Mouse (Mus musculus): ENCODE results near the gene Afg1l.

Afg1l gene

DNA sequence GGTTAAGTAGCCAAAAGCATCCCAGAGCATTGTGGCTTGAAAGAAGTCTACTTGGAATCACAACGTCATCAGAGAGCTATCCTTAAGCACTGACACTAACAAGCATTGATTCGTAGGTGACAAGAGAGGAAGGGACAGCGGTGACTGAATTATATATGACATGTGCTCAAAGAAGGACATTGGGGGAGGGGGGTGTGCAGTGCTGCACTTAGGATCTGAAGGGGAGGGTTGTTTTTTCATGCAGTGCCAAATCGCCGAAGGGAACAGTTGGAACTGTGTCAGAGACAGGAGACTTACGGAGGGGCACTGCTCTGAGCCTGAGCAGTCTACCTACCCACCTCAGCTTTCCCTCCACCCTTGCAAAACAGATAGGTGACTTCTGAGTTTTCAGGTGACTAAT is 94.7 kb downstream of the Afg1l start:
- no peak for DNase-seq (ENCODE audit: low spot score in 2 of 2)

DNA sequence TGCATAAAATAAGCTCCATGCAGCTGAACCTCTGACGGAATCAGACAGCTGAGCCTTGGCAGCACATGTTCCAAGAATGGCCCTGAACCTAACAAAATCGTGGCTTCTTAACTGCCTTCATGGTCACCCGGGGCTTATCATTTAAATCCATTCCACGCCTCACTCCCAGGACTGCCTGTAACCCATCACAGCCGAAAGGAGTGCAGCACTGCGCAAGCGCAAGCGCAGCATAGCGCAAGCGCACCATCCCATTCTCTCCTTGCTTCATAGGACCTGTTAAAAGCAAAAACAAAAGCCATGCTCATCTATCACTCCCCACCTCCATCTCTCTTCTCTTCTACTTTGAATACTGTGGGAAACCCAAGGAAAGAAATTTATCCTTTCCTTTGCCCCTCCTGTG is 114.1 kb downstream of the Afg1l start:
- DNase-seq (ENCODE audit: low spot score in 2 of 2), result no peak

DNA sequence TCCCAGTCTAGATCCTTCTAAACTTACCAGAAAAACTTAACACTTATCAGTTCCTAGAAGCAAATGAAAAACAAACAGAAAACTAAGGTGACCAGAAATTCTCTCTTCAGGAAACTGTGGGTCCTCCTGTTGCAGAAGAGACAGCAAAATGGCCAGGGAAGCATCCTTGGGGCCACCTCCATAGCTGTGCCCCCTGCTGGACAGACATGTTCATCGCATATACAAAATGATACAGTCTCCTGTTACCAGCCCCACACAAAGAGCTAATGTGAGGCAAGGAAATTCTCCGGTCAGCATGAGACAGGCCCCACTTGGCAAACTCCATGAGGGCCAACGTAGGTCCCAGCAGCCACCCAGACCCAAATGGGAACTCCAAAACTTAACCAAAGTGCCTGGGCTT is 122.4 kb downstream of the Afg1l start:
- DNase-seq (ENCODE audit: low spot score in 2 of 2), result no peak

DNA sequence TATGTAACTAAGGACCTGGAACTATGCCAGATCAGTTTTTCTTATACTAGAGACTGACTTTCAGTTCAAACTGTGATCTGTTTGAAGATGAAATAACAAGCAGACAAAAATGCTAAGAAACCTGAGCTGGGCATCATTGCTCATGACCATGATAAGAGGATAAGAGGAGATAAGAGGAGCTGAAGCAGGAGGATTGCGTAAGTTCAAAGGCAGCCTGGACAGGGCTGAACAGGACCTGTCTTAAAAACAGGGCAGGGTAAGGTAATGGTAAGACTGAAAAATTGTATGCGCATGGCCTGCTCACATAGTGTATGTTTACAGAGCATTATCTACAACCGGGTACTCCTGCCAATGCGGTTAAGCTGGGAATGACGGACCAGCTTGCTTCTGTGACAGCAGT is 130.4 kb downstream of the Afg1l start:
- no peak for DNase-seq (ENCODE audit: low spot score in 2 of 2)

DNA sequence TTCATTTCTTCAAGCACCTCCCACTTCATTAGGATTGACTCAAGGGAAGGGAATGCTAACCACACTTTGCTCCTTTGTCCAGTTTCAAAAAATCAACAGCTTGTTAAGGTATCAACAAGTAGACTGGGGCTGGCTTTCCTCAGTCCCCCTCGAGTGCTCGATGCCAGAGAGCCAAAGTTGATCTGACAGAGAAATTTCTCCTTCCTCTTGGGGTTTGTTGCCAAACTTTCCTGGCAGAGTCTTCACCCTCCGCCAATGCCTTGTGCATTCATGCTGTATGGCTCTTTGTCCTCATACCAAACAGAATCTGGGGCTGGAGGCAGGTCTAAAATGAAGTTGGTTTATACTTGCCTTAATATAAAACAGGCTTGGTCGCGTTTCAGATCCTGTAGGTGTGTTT is 131.2 kb downstream of the Afg1l start:
- DNase-seq (ENCODE audit: low spot score in 2 of 2), result no peak

DNA sequence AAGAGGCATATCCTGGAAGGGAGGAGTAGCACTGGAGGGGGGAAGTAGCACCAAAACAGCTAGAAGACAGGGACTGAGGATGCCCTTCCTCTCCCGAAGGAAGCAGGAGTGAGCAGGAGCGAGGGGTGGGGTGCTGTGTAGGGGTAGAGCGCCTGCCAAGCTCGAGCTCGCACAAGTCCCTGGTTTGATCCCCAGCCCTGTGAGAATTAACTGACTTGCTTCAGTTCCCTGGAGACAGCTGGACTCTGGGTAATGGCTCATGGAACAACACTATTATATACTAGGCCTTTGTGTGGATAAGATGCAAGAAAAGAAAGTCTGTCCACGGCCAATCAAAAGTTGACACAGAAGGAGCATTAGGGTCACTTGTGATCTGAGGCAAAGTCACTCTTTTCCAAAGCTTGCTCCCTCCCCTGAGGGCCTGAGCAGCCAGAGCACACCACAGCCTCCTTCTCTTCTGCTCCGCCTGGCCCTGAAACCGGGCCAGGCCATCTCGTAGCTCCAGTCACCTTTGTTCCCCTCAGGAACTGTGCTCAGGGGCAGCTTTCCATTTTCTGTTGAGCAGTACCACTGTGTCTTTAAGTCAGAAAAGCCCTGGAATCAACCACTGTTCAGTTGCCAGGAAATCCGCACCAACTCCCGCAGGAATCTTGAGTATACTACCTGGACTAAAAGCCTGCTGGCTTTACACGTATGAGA is 132.0 kb downstream of the Afg1l start:
- DNase-seq (ENCODE audit: low spot score in 2 of 2), result no peak

DNA sequence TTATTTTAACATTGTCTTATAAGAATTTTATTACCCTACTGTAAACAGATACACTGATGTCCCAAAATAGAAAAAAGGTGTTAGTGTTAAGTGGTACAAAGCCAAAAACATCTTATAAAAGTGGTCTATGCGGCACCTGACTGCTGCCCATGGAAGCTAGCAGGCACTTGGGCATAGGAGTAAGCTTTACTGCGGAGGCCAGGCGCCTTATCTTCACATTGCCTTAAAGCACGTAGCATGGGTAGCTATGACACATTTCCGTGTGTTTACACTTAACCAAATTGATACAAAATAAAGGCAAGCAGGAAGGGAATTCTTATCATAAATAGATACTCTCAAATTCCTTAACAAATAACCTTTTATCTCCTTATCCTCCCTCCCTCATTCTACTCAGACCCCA is 135.7 kb downstream of the Afg1l start:
- DNase-seq (ENCODE audit: low spot score in 2 of 2), result no peak

DNA sequence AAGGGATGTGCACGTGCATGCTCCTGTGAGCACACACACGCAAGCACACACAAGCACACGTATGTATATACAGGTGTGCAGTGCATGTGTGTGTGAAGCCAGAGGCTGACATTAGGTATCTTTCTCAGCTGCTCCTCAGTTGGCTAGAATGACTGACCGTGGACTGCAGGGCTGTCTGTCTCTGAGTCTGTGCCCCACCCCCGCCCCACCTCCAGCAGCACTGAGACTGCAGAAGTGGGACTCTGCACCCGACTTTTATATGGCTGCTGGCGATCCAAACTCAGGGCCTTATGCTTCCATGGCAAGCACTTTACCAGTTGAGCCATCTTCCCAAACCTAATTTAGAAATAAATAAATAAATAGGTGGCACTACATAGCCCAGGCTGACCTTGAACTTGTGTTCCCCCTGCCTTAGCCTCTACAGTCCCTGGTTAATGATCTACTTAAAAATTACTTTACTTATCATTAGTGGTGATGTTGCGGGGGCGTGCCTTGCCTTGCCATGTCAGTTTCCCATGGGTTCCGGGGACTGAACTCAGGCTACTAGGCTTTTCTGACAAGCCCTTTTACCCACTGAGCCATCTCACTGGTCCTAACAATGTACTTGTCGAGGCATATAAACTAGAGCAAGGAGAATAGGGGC is 136.4 kb downstream of the Afg1l start:
- no peak for DNase-seq (ENCODE audit: low spot score in 2 of 2)

DNA sequence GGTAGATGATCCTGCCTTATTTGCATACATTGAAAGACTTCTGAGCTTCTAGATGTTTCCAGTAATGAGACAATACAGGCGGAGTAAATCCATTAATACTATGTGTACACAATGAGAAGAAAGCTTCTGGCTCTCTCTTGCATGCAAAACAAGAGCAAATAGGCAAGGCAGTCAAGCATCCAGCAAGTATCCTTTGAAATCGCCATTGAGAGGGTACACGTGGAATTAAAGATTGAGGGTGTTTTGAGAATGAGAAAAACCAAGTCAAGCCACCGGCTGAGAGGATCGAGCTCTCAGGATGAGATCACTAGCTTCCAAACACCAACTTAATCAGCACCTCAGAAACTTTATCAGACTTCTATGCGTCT is 138.0 kb downstream of the Afg1l start:
- no peak for DNase-seq (ENCODE audit: low spot score in 2 of 2)

DNA sequence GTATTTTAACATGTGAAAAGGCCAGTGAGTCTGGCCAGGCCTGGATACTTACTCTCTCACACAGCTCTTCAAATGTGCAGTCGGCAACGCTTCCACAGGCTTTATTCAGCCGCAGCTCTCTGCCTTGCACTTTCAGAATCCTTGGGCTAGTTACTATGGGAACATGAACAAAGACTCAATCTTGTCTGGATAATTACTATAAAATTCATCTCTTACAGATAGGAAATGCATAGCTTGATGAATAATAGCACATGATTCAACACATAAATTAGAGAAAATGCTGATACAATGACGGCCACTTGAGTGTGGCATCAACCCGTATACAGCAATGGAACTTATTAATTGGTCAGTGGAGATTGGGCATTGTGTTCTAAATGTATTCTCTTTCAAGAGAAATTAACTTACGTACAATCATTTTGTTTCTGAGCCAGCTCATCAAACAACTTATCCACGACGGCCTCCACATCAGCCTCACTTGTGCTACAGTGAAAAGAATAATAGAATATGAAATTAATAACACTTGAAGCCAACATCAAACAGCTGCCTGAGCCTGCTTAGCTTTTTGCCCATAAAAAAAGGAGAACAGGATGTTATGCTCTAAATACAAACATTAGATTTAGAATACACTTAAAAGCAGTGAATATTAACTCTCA is 138.5 kb downstream of the Afg1l start:
- DNase-seq (ENCODE audit: low spot score in 2 of 2), result no peak

DNA sequence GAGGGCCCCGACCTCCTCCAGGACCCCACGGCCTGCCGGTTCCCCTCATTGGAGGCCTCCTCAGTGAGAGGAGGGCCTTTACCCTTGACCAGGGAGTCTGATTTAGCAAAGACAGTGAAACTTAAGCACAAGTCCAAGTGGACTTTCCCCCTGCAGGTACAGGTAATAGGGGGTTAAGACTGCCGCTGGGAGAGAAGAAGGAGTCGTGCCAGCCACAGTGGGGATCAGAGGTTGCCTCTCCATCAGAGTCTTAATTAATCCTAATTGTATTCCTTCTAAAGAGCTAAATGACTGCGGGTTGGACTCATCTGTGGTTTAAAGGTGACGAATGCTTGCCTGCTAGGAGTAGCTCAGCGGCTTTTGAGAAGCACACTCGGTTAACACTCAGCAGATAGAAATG is 139.9 kb downstream of the Afg1l start:
- no peak for DNase-seq (ENCODE audit: low spot score in 2 of 2)

DNA sequence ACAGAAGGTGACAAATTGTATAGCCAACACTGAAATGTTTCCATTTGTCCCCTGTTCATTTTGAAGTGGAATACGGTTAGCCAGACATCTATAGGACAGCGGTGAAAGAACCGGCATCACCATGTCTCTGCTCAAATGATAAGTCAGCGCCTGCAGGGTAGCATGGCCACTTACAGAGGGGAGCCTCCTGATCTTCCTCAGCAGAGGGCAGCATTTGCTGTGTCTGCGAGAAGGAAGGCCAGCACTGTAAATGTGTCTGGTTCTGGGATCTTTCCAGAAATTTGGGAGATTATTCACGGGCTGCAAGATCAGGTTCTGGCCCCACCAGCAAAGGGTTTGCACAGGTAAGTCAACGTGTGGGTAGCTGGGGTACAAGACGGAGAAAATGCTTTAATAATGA is 150.8 kb downstream of the Afg1l start:
- DNase-seq (ENCODE audit: low spot score in 2 of 2), result no peak

DNA sequence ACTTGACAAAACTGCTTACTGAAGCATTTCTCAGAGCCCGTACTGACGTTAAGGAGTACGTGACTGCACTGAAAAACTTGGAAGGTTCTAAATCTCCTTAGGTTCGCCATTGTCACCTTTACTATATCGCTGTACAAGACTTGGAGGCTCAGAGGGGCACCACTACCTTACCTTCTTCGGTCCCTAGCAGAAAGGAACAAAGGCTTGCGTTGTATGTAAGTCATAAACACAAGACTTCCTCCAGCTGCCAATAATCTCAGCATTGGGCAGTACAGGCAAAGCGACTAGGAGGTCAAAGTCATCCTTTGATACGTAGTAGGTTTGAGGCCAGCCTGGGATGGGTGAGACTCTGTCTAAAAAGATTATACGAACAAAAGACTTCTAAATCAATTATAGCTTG is 153.1 kb downstream of the Afg1l start:
- DNase-seq (ENCODE audit: low spot score in 2 of 2), result no peak

DNA sequence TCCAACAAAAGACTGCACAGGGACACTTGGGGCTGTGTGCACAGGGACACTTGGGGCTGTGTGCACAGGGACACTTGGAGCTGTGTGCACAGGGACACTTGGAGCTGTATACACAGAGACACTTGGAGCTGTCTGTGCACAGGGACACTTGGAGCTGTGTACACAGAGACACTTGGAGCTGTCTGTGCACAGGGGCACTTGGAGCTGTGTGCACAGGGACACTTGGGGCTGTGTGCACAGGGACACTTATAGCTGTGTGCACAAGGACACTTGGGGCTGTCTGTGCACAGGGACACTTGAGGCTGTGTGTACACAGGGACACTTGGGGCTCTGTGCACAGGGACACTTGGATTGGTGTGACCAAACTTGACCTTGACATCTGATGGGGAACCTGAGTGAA is 154.4 kb downstream of the Afg1l start:
- no peak for DNase-seq (ENCODE audit: low spot score in 2 of 2)

DNA sequence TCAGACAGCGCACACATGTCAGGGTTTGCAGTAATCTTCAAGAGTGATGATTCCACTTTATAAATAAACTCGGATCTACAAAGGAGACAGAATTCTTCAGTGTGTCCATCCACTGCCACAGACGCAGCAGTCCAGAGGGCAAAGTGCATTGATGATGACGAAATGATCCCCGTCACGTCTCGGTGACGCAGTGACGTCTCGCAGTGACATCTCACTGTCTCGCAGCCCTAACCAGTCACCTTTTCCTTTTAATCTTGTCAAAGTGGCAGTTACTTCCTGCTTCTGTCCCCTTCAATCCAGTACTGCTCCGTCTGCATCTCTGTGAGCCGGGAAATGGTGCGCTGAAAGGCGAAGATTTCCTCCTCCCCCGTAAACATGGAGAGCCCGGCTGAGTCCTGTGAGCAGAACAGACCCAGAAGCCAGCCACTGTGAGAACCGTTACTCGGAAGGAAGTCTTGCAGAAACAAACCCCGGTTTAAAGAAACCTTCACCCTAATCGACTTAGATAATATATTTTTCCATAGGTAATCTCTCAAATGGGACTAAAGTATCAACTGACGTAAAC is 165.1 kb downstream of the Afg1l start:
- no peak for DNase-seq (ENCODE audit: low spot score in 2 of 2)

DNA sequence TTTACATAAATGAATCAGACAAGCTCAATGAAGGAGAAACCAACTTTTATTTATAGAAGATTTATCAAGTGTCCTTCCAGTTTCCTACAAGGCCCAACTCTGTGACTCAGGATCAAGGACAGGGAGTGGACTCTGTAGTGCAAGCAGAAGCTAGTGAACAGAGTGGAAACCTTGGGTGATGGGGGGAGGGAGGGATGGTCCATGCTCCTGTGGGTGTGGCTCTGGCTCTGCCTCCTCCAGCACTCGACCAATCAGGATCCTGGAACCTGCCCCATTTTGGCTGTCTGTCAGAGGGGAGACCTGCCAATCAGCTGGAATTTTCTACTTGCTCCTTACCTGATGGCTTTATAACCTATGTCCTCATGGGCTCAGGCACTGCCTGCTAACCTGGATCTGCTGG is 165.8 kb downstream of the Afg1l start:
- no peak for DNase-seq (ENCODE audit: low spot score in 2 of 2)

DNA sequence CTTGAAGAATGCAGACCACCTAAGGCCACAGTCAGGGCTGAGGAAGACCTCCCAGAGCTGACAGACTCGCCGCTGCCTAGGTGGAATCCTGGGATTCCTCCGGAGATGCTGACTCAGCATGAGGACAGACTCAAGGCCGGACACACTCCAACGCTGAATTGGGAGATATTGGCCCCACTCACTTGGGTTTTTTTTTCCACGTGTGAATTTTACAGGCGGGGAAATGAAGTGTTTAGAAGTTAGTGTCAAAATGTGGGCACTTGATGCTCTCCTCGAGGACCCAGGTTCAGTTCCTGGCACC is 169.7 kb downstream of the Afg1l start:
- no peak for DNase-seq (ENCODE audit: low spot score in 2 of 2)

DNA sequence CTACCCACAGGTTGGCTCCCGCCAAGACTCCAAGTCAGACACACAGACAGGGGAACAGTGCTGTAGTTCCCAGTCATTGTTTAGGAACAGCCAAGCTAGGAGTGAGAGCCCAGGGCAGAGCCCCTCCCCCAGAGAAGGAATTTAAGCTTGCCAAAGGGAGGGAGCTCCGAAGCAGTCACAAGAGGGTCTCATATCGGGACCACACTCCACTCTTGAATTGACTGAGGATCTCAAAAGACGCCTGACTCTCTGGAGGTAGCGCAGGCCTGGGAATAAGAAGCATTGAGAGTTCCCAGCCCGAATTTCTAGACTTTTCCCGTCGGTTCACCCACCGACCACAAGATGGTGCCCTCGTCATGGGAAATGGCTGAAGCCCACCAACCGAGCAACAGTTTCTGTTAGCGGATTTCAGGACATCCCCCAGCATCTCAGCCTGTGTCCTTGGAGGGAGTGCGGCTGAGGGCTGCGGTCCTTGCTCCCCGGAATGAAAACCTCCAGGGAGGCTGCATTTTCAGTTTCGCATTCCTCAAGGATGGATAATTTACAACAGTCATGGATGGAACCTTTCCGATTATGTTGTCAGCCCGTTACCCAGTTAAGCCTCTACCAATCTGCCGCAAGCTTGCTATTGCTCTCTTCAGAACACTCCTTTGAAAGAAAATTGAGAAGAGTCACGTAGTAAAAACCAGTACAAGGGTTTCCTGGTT is 170.2 kb downstream of the Afg1l start:
- peak in 1 of 2 experiments; percentile 39 for DNase-seq (ENCODE audit: low spot score in 2 of 2)

DNA sequence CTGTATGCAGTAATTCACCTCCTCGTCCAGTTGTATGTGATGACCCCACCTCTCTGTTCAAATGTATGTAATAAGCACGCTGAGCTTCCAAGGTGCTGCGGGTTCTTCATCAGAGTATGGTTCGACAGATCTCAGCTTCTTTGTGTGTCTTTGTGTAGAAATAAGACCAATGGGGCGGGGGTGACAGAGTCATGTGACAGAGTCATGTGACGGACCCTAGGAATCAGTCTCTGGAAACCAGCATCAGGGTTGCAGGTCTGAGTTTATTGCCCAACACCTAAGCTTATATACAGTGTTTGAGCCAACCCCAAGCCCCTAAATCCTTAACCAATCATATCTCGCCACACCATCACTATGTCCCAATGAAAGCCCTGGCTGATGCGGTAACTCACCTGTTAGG is 171.9 kb downstream of the Afg1l start:
- DNase-seq (ENCODE audit: low spot score in 2 of 2), result no peak

DNA sequence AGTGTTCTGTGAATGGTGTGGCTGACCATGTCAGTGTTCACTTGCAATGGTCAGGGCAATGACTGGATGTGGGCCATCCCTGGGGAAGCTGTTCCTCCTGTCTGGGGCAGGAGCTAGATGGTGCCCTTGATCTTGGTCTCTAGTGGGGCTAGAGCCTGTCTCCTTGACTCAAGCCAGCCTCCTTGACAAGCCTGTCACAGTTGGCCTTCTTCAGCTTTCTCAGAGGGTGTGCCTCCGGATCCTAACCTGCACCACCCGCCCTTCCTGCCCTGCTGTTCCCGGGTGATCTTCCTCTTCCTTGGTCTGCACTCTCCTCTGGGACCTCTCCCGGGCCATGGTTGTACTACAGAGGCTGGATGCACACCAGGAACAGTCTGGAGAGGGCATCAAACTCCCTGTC is 177.6 kb downstream of the Afg1l start:
- DNase-seq (ENCODE audit: low spot score in 2 of 2), result no peak

DNA sequence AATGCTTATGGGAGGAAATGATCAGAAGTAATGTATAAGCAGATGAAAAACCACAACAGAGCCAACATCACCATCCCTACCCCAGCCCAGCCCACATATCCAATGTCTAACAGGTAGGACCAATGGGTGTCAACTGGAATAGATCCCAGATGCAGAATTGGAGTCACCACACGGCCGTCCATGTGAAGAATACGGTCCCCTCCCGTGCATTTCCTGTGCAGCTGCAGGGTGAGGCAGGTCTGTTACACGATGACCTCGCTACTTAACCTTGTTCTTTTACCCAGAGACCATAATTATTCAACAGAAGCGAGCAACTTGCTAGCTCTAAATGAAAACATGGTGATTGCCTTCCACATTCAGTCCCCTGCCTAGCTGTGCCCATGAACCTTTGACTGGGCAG is 178.4 kb downstream of the Afg1l start:
- no peak for DNase-seq (ENCODE audit: low spot score in 2 of 2)

DNA sequence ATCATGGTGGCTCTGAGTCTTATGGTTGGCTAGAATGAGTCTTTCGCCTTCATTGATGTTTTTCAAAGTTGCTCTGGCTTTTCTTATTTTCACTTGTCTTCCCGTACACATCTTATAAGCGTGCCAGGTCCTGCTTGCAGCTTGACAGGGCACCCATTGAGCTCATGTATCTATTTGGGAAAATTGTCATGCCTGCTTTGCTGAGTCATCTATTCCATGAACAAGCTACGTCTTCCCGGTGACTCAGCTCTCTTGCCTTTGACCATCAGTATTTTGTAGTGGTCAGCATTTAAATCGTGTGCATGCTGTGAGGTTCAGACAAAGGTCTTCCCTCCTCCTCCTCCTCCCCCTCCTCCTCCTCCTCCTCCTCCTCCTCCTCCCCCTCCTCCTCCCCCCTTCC is 178.9 kb downstream of the Afg1l start:
- no peak for DNase-seq (ENCODE audit: low spot score in 2 of 2)

DNA sequence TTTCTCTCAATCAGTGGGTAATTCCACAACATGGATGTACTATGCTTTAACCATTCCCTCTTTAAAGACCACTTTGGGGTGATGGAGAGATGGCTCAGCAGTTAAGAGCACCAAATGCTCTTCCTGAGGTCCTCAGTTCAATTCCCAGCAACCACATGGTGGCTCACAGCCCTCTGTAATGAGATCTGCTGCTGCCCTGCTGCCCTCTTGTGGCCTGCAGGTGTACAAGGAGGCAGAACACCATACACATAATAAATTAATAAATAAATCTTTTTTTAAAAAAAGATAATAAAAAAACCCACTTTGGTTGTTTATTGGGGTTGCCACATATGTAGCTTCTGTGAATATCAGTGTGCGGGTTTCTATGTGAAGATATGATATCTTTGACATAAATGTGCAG is 180.4 kb downstream of the Afg1l start:
- no peak for DNase-seq (ENCODE audit: low spot score in 2 of 2)

All from natural killer cell, adult 2 months (primary cell).